Mouse (Mus musculus) liver, postnatal 0 days (tissue): ENCODE data around the gene Stk40.

Source experiments
- CTCF ChIP-seq: sonication (generic); IDR thresholded peaks from 2 replicates; pipeline ENCODE4 v1.5.1; 2016; ENCODE audit warnings: antibody characterized with exemption, low read depth
- EP300 ChIP-seq: IDR thresholded peaks from 2 replicates; pipeline ENCODE4 v1.6.1; 2016; ENCODE audit warnings: antibody characterized with exemption, low read depth, mild to moderate bottlenecking

DNA sequence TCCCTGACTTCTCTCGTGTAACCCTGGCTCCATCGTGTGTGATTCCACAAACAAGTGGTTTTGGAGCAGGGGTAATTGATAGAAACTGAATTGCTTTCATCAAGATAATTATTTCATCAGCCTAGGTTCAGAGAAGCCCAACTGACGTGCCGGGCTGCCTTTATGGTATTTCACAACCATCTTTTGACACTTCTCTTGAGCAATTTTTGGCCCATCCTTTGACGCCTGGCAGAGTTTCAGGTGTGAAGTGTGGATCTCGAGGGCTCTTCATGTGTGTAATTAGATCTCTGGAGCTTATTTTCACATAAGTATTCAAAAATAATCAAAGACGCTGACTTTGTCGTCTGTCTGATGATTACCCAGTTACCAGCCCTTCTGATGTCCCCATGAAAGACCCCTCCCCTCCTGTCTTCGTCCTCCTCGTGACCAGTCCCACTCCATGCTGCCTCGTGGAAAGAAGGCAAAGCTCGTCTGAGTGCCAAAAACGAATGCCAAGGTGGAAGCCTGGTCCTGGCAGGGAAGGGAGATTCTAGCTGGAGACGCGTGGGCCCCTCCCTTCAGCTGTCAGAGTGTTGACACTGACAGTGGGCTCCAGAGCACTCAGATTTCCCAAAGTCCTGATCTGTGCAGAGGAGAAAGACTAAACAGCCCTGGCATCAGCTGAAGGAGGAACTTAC is 36.2 kb upstream of the Stk40 start:
- TF ChIP-seq CTCF (no peak), EP300 (no peak)
